Mouse (Mus musculus) WW6 (cell line): ENCODE results near the gene Dnase1.
"Not testable (repeated sequence)": the region's sequence is repeated elsewhere in the genome, so short reads cannot be mapped to it uniquely, and the experiment has no call there.

Source experiments
- DNase-seq: peaks from one replicate; pipeline ENCODE4 v3.0.0-alpha.2; 2013; ENCODE audit warnings: low read depth, low spot score

Gene Dnase1

GRCm38 (mm10) chr16:4044093-4044492 lies 7.4 kb downstream of the Dnase1 start:
- DNase-seq, result no peak

GRCm38 (mm10) chr16:4045524-4045923 lies 8.8 kb downstream of the Dnase1 start:
- DNase-seq, result no peak

GRCm38 (mm10) chr16:4052601-4053000 lies 15.9 kb downstream of the Dnase1 start:
- DNase-seq, result no peak

DNA sequence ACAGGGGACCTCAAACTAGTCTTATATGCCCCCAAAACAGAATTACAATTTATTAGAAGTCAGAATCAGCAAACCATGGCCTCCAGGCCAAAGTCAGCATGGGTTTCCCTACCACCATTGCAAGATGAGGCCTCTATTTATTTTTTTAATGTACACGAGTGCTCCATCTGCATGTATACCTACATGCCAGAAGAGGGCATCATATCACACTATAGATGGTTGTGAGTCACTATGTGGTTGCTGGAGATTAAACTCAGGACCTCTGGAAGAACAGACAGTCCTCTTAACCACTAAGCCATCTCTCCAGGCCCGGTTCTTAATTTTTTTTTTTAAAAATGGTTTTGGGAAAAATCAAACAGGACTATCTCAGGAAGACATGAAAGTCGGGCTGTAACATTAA lies 17.1 kb downstream of the Dnase1 start:
- DNase-seq, result no peak

DNA sequence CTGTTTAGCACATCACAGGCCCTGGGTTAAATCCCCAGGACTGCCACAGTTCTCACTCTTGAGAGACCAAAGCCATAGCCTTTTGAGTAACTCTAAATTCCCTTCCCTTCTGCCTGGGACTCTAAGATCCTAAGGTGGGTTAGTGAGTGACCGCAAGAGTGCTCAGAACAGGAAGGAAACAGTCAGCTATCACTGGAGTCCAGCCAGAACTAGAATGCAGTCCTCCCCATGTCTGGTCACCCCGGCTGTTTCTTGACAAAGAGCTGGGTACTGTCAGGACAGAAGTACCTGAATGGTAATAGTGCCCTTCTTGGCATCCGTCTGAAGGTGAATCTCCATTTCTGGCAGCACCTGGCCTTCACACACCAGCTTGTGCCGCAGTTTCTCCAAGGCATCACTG lies 28.2 kb downstream of the Dnase1 start:
- DNase-seq, result no peak

DNA sequence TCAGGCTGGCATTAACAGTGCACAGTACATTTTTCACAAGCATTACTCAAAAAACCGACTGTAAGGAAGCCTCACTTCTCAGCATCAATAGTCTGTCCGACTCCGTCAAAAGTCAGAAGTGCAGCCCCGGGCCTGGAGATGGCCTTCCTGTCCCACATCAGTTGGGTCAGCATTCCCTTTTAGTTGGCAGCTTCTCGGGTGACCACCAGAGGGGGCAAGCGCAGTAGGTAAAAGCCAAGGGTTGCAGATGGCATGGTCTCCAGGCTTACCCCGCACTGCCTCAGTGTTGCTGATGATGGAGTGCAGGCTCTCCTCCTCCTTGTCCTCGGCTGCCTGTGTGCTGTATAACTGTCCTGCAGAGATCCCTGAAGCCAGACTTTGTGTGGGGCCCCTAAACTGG lies 31.8 kb downstream of the Dnase1 start:
- DNase-seq, result no peak

GRCm38 (mm10) chr16:4074297-4074696 lies 37.6 kb downstream of the Dnase1 start:
- no peak for DNase-seq

- DNase-seq, result no peak
Observed at GRCm38 (mm10) chr16:4074836-4075235, 38.1 kb downstream of the Dnase1 start.

DNA sequence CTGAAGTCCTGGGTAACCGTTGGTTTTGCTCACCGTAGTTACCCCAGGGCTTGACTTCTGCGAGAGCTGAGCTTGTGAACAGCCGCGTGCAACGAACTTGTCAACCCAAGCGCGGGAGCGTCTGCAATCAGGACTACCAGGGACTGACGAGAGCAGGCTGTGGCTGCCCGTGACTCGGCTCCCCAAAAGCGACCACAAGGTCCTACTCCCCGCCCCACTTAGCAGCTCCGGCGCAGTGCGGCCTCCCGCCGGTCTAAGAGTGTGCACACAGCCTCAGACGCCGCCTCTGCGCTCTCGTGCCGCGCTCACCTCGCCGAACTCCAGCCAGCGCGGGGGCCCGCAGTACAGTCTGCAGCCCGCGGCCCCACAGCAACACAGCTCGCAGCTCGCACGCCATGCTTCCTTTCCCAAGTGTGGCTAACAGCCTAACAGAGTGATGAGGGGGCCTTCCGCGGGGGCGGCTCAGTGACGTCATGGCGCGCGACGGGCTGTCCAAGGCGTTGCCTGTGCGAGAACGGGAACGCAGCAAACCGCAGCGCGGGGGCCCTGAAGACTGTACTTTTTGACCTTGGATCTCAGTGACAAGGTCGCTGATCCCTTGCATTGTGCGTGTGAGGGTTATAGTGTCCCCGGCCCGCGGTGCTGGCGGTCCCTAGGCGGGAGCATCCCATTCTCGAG lies 40.8 kb downstream of the Dnase1 start, which contains the start of gene Trap1:
Gene Trap1, minus strand, starts transcription at position 444 of the 678 bp plus-strand sequence.
- DNase-seq, result peak; percentile 75

DNA sequence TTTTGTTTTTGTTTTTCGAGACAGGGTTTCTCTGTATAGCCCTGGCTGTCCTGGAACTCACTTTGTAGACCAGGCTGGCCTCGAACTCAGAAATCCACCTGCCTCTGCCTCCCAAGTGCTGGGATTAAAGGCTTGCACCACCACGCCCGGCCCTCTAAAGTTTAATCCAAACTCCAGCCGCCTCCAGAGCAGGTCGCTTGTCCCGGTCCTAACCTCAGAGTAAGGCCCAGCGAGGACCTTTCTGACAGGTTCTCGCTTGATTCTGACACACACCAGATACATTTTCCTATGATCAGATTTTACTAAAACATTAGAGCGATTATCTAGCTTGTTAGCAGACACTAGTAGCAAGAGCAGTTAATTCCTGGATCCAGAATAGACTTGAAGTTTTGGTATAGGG lies 41.6 kb downstream of the Dnase1 start:
- not testable (repeated sequence) for DNase-seq

DNA sequence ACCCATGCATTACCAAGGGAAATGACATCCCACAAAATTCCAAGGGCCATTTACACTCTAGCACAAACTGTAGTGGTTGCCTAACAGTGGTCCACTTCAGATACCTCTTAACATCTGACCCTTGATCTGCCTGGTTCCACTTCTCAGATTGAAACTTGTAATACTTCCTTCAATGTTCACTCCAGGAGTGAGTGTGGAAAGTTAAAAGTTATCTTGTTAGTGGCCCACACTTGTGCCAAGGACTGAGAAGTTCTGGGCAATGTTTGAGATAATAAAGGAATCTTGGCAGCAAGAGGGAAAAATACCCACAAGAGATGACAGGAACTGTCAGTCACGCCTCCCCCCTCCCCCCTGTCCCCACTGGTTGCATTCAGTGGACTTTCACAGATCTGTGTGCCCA lies 42.9 kb downstream of the Dnase1 start:
- DNase-seq, result no peak

GRCm38 (mm10) chr16:4080419-4080818 lies 43.7 kb downstream of the Dnase1 start:
- not testable (repeated sequence) for DNase-seq

DNA sequence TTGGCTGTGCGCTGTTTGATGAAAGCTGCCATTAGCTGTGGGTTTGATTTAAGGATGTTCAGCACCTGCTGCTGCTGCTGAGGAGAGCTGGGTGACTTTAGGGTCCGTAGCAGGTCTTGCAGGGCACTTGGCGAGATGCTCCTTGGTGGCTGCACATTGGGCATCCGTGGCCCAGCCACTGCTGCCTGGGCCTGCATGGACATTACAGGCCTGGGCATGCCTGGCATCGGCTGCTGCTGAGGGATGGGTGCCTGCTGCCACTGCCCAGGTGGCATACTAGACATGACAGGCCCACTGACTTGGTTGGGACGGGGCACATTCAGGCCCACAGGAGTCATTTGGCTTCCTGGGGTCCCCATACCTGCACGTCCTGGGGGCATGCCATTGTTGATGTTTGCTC lies 48.3 kb downstream of the Dnase1 start:
- DNase-seq, result no peak

DNA sequence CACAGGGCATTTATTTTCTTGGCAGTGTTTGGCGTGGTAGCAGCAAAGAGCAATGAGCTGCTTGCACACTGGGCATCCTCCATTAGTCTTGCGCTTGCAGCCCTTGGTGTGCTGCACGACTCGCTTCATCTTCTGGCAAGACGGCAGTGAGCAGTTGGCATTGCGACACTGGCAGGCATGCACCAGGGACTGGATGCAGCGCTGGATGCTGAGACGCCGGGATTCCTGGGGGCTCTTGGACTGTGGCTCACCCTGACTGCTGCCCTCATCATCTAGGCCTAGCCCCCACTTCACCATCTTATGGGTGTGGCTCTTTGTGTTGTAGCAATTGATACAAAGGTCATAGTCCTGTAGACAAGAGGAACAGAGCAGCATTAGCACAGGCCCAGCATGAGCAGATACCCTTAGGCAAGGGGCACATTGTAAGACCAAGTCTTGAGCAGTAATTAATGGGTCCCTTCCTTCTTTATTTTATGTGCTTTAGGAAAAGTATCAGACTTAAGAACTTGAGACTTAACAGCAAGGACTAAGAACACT lies 49.2 kb downstream of the Dnase1 start:
- no peak for DNase-seq

GRCm38 (mm10) chr16:4087214-4087913 lies 50.6 kb downstream of the Dnase1 start:
- no peak for DNase-seq
